Mouse (Mus musculus) MEL (cell line): Measurements from ENCODE around the gene Derl2. TPM values are rescaled to one million over a fixed set of nuclear protein-coding genes. Genes with fewer than 3 reads are reported as not detected.

Experiments used
- DNase-seq: peaks from one replicate; pipeline ENCODE4 v3.0.0; 2011; ENCODE audit warnings: low read depth, low spot score
- H3K27ac ChIP-seq: 2 replicates; pipeline ENCODE4 v1.5.1; 2012; ENCODE audit warnings: low read depth, mild to moderate bottlenecking, control low read depth, low read length, moderate library complexity; ENCODE audit not compliant: control insufficient read depth
- H3K27me3 ChIP-seq, 2 experiments: fragments of 150-350 bp in 1 of 2; sonication (generic) in 1 of 2; 2 replicates each; pipeline ENCODE4 v1.6.1; 2012; ENCODE audit warnings: low read length in 2 of 2, mild to moderate bottlenecking in 2 of 2, improper control_type of control experiment in 1 of 2, moderate library complexity in 1 of 2; ENCODE audit not compliant: insufficient read depth in 2 of 2, control insufficient read depth in 1 of 2
- H3K36me3 ChIP-seq, 2 experiments: 2 replicates each; pipeline ENCODE4 v1.6.1; 2012 to 2014; ENCODE audit warnings: low read length in 2 of 2, improper control_type of control experiment in 1 of 2, inconsistent platforms in 1 of 2, mild to moderate bottlenecking in 1 of 2; ENCODE audit not compliant: insufficient read depth in 2 of 2, control insufficient read depth in 1 of 2
- H3K4me1 ChIP-seq, 2 experiments: fragments of 150-350 bp in 1 of 2; sonication (generic) in 1 of 2; 2 replicates each; pipeline ENCODE4 v1.6.1; 2012; ENCODE audit warnings: low read length in 2 of 2, improper control_type of control experiment in 1 of 2, mild to moderate bottlenecking in 1 of 2; ENCODE audit not compliant: insufficient read depth in 2 of 2, control insufficient read depth in 1 of 2
- H3K4me3 ChIP-seq, 2 experiments: fragments of 150-350 bp in 1 of 2; sonication (generic) in 1 of 2; 2 replicates each; pipeline ENCODE4 v1.5.1; 2012; ENCODE audit warnings: low read depth in 2 of 2, low read length in 2 of 2, mild to moderate bottlenecking in 2 of 2, moderate library complexity in 2 of 2, control low read depth in 1 of 2, improper control_type of control experiment in 1 of 2; ENCODE audit not compliant: control insufficient read depth in 1 of 2, insufficient read depth in 1 of 2
- H3K79me2 ChIP-seq: 2 replicates; pipeline ENCODE4 v1.6.1; 2012; ENCODE audit warnings: mild to moderate bottlenecking, low read length, moderate library complexity; ENCODE audit not compliant: control insufficient read depth, poor library complexity, insufficient read depth
- H3K9ac ChIP-seq: 2 replicates; pipeline ENCODE4 v1.6.1; 2012; ENCODE audit warnings: low read depth, mild to moderate bottlenecking, control low read depth, low read length, moderate library complexity; ENCODE audit not compliant: control insufficient read depth, poor library complexity, severe bottlenecking
- H3K9me3 ChIP-seq: fragments of 150-350 bp; sonication (generic); replicated peaks from 2 replicates; pipeline ENCODE4 v1.6.1; 2012; ENCODE audit warnings: mild to moderate bottlenecking, low read length, improper control_type of control experiment, moderate library complexity; ENCODE audit not compliant: insufficient read depth
- CHD2 ChIP-seq: IDR thresholded peaks from 2 replicates; pipeline ENCODE4 v1.6.1; 2011; ENCODE audit warnings: low read length, improper control_type of control experiment
- CTCF ChIP-seq, 3 experiments: IDR thresholded peaks in 2 of 3; conservative IDR thresholded peaks in 1 of 3; 2 replicates each; pipeline ENCODE4 v1.5.1; 2011 to 2012; ENCODE audit warnings: low read length in 3 of 3, low read depth in 2 of 3, mild to moderate bottlenecking in 2 of 3, improper control_type of control experiment in 1 of 3, inconsistent platforms in 1 of 3, mixed read lengths in 1 of 3, moderate library complexity in 1 of 3; ENCODE audit not compliant: control insufficient read depth in 1 of 3, insufficient read depth in 1 of 3, poor library complexity in 1 of 3, severe bottlenecking in 1 of 3
- E2F4 ChIP-seq: IDR thresholded peaks from 2 replicates; pipeline ENCODE4 v1.6.1; 2011; ENCODE audit warnings: low read depth, low read length, improper control_type of control experiment, borderline replicate concordance
- EP300 ChIP-seq, 2 experiments: IDR thresholded peaks; 2 replicates each; pipeline ENCODE4 v1.6.1; 2011; ENCODE audit warnings: improper control_type of control experiment in 2 of 2, low read length in 2 of 2, low read depth in 1 of 2, mild to moderate bottlenecking in 1 of 2
- ETS1 ChIP-seq: IDR thresholded peaks from 2 replicates; pipeline ENCODE4 v1.6.1; 2012; ENCODE audit warnings: low read depth, mild to moderate bottlenecking, inconsistent platforms, low read length, improper control_type of control experiment, moderate library complexity
- GABPA ChIP-seq: IDR thresholded peaks from 2 replicates; pipeline ENCODE4 v1.6.1; 2012; ENCODE audit warnings: low read depth, mild to moderate bottlenecking, inconsistent platforms, low read length, improper control_type of control experiment, moderate library complexity
- GATA1 ChIP-seq: IDR thresholded peaks from 2 replicates; pipeline ENCODE4 v1.6.1; 2011; ENCODE audit warnings: low read depth, low read length, improper control_type of control experiment
- HCFC1 ChIP-seq: IDR thresholded peaks from 2 replicates; pipeline ENCODE4 v1.6.1; 2012; ENCODE audit warnings: low read depth, mild to moderate bottlenecking, inconsistent platforms, low read length, improper control_type of control experiment, moderate library complexity
- JUND ChIP-seq: IDR thresholded peaks from 2 replicates; pipeline ENCODE4 v1.6.1; 2011; ENCODE audit warnings: low read depth, mild to moderate bottlenecking, improper control_type of control experiment, low read length
- MAX ChIP-seq: IDR thresholded peaks from 2 replicates; pipeline ENCODE4 v1.6.1; 2011; ENCODE audit warnings: low read length, improper control_type of control experiment
- MEF2A ChIP-seq: IDR thresholded peaks from 2 replicates; pipeline ENCODE4 v1.6.1; 2014; ENCODE audit warnings: low read depth, mild to moderate bottlenecking, inconsistent platforms, low read length, improper control_type of control experiment; ENCODE audit not compliant: poor library complexity, insufficient replicate concordance, severe bottlenecking; ENCODE audit errors: extremely low read depth
- MYB ChIP-seq: IDR thresholded peaks from 2 replicates; pipeline ENCODE4 v1.6.1; 2011; ENCODE audit warnings: mild to moderate bottlenecking, low read depth, low read length, improper control_type of control experiment
- MYC ChIP-seq: IDR thresholded peaks from 2 replicates; pipeline ENCODE4 v1.6.1; 2011; ENCODE audit warnings: low read depth, mild to moderate bottlenecking, low read length, improper control_type of control experiment, moderate library complexity
- NELFE ChIP-seq: IDR thresholded peaks from 2 replicates; pipeline ENCODE4 v1.6.1; 2011; ENCODE audit warnings: low read depth, low read length, improper control_type of control experiment
- NRF1 ChIP-seq: IDR thresholded peaks from 2 replicates; pipeline ENCODE4 v1.6.1; 2014; ENCODE audit warnings: low read depth, mild to moderate bottlenecking, inconsistent platforms, low read length, improper control_type of control experiment, moderate library complexity; ENCODE audit not compliant: poor library complexity, insufficient read depth, severe bottlenecking
- POLR2A ChIP-seq, 2 experiments: IDR thresholded peaks; 2 replicates each; pipeline ENCODE4 v1.6.1; 2011 to 2012; ENCODE audit warnings: low read length in 2 of 2, mild to moderate bottlenecking in 2 of 2, control low read depth in 1 of 2, improper control_type of control experiment in 1 of 2, low read depth in 1 of 2, moderate library complexity in 1 of 2; ENCODE audit not compliant: control insufficient read depth in 1 of 2, insufficient read depth in 1 of 2, poor library complexity in 1 of 2
- POLR2AphosphoS2 ChIP-seq: IDR thresholded peaks from 2 replicates; pipeline ENCODE4 v1.6.1; 2011; ENCODE audit warnings: low read length, improper control_type of control experiment
- POLR2AphosphoS5 ChIP-seq: IDR thresholded peaks from 2 replicates; pipeline ENCODE4 v1.6.1; 2012; ENCODE audit warnings: low read depth, borderline replicate concordance, mild to moderate bottlenecking, inconsistent platforms, low read length, moderate library complexity, mixed read lengths
- RAD21 ChIP-seq: IDR thresholded peaks from 2 replicates; pipeline ENCODE4 v1.6.1; 2011; ENCODE audit warnings: mild to moderate bottlenecking, low read depth, low read length, improper control_type of control experiment
- RCOR1 ChIP-seq: IDR thresholded peaks from 2 replicates; pipeline ENCODE4 v1.6.1; 2012; ENCODE audit warnings: low read depth, mild to moderate bottlenecking, inconsistent platforms, low read length, improper control_type of control experiment
- SMC3 ChIP-seq: IDR thresholded peaks from 2 replicates; pipeline ENCODE4 v1.6.1; 2011; ENCODE audit warnings: low read depth, low read length, improper control_type of control experiment
- TAL1 ChIP-seq: IDR thresholded peaks from 2 replicates; pipeline ENCODE4 v1.6.1; 2012; ENCODE audit warnings: mild to moderate bottlenecking, inconsistent platforms, low read length, moderate library complexity, mixed read lengths
- TBP ChIP-seq: IDR thresholded peaks from 2 replicates; pipeline ENCODE4 v1.8.0; 2011; ENCODE audit warnings: low read depth, low read length, improper control_type of control experiment
- TCF12 ChIP-seq: IDR thresholded peaks from 2 replicates; pipeline ENCODE4 v1.6.1; 2014; ENCODE audit warnings: low read depth, mild to moderate bottlenecking, inconsistent platforms, low read length, improper control_type of control experiment, moderate library complexity
- UBTF ChIP-seq: IDR thresholded peaks from 2 replicates; pipeline ENCODE4 v1.6.1; 2012; ENCODE audit warnings: low read depth, mild to moderate bottlenecking, inconsistent platforms, low read length, improper control_type of control experiment, moderate library complexity, borderline replicate concordance; ENCODE audit not compliant: insufficient read depth
- USF1 ChIP-seq: IDR thresholded peaks from 2 replicates; pipeline ENCODE4 v1.6.1; 2014; ENCODE audit warnings: low read depth, mild to moderate bottlenecking, inconsistent platforms, low read length, improper control_type of control experiment, moderate library complexity
- USF2 ChIP-seq, 2 experiments: IDR thresholded peaks; 2 replicates each; pipeline ENCODE4 v1.6.1; 2011 to 2012; ENCODE audit warnings: improper control_type of control experiment in 2 of 2, low read length in 2 of 2, borderline replicate concordance in 1 of 2, inconsistent platforms in 1 of 2, low read depth in 1 of 2, mild to moderate bottlenecking in 1 of 2; ENCODE audit not compliant: insufficient read depth in 1 of 2
- ZC3H11A ChIP-seq: IDR thresholded peaks from 2 replicates; pipeline ENCODE4 v1.6.1; 2012; ENCODE audit warnings: low read depth, mild to moderate bottlenecking, inconsistent platforms, low read length, improper control_type of control experiment
- ZKSCAN1 ChIP-seq: IDR thresholded peaks from 2 replicates; pipeline ENCODE4 v1.6.1; 2012; ENCODE audit warnings: low read depth, mild to moderate bottlenecking, inconsistent platforms, low read length, improper control_type of control experiment, moderate library complexity
- ZMIZ1 ChIP-seq: IDR thresholded peaks from 2 replicates; pipeline ENCODE4 v1.6.1; 2012; ENCODE audit warnings: low read depth, mild to moderate bottlenecking, inconsistent platforms, low read length, improper control_type of control experiment, moderate library complexity
- ZNF384 ChIP-seq: IDR thresholded peaks from 2 replicates; pipeline ENCODE4 v1.6.1; 2012; ENCODE audit warnings: low read depth, mild to moderate bottlenecking, inconsistent platforms, low read length, improper control_type of control experiment
- polyA plus RNA-seq, 2 experiments: library from polyadenylated mRNA; stranded (reverse) in 1 of 2; unstranded in 1 of 2; fragments of >175 nt in 1 of 2; fragments of >200 nt in 1 of 2; gene quantifications; 2 replicates each; pipeline versions ENCODE4 v1.2.1 to v1.2.4; 2012; ENCODE audit warnings: low replicate concordance in 2 of 2, low read depth in 1 of 2; ENCODE audit not compliant: insufficient read length in 2 of 2, insufficient read depth in 1 of 2, missing spikeins in 1 of 2
- total RNA-seq: library from RNA; depleted of rRNA; stranded (reverse); fragments of 300-350 nt; gene quantifications from 2 replicates; pipeline ENCODE4 v1.2.3, GENCODE M21; 2012

Derl2 gene
- total and polyA plus RNA-seq, 3 experiments, result 32.8 TPM; not detected in 1

GRCm38 (mm10) chr11:70975193-70975592 lies 44.4 kb downstream of the Derl2 start:
- TF ChIP-seq EP300 (IDR thresholded peaks at IDR 0.05; ENCODE audit: low read depth in 1 of 2, low read length in 2 of 2) (no peak), NELFE (no peak), MYB (no peak), ZNF384 (0 out of 2 replicates have a peak, but pooled peaks have one; percentile 20), ETS1 (peak; percentile 10; the same call in 1 of the 2 replicates), MYC (no peak)
- TF ChIP-seq, all 39 proteins: peak for 2

GRCm38 (mm10) chr11:70973947-70974346 lies 45.7 kb downstream of the Derl2 start:
- peaks cover 14% of the 10 kb centered on the region for H3K79me2 ChIP-seq
- no peak overlapping the region for H3K27ac ChIP-seq
- H3K27me3 ChIP-seq, result no peaks in the 10 kb centered on the region
- H3K4me1 ChIP-seq, result peaks cover 0 to 7% of the 10 kb centered on the region in 2 experiments; a peak in 2 of 4 replicates
- no peak overlapping the region for H3K4me3 ChIP-seq
- DNase-seq, result peak; percentile 74
- peaks cover 6 to 17% of the 10 kb centered on the region in 2 experiments for H3K36me3 ChIP-seq
- no peak overlapping the region for H3K9ac ChIP-seq
- H3K9me3 ChIP-seq, result no peaks in the 10 kb centered on the region
- TF ChIP-seq ZNF384 (no peak), POLR2AphosphoS5 (no peak), NRF1 (no peak), GATA1 (no peak), ZC3H11A (0 out of 2 replicates have a peak, but pooled peaks have one; percentile 5), MYB (no peak), E2F4 (no peak), ZKSCAN1 (no peak), GABPA (no peak), MEF2A (no peak), TBP (no peak), POLR2AphosphoS2 (no peak), HCFC1 (0 out of 2 replicates have a peak, but pooled peaks have one; percentile 18), RAD21 (peak; percentile 24), USF1 (no peak), EP300 (IDR thresholded peaks at IDR 0.05; ENCODE audit: low read depth in 1 of 2, low read length in 2 of 2) (0 out of 4 replicates have a peak, but pooled peaks of 1 of the 2 experiments have one; percentile 5), POLR2A (IDR thresholded peaks at IDR 0.05; ENCODE audit: control insufficient read depth in 1 of 2, insufficient read depth in 1 of 2, low read depth in 1 of 2, low read length in 2 of 2, poor library complexity in 1 of 2) (no peak), USF2 (IDR thresholded peaks at IDR 0.05; ENCODE audit: borderline replicate concordance in 1 of 2, insufficient read depth in 1 of 2, low read depth in 1 of 2, low read length in 2 of 2) (no peak), JUND (no peak), SMC3 (peak; percentile 64), MAX (peak; percentile 57), ZMIZ1 (no peak), UBTF (no peak), ETS1 (no peak), CTCF (IDR thresholded peaks at IDR 0.05 in 2 of 3, conservative IDR thresholded peaks at IDR 0.05 in 1 of 3; ENCODE audit: control insufficient read depth in 1 of 3, insufficient read depth in 1 of 3, low read depth in 2 of 3, low read length in 3 of 3, poor library complexity in 1 of 3, severe bottlenecking in 1 of 3) (peak; percentile 29 to 60 (median 57)), TCF12 (no peak), RCOR1 (no peak), CHD2 (no peak), TAL1 (no peak)

More at GRCm38 (mm10) chr11:70975193-70975592, 44.4 kb downstream of the Derl2 start:
- H3K9me3 ChIP-seq, result no peaks in the 10 kb centered on the region
- H3K4me1 ChIP-seq, result peaks cover 0 to 7% of the 10 kb centered on the region in 2 experiments; a peak in 2 of 4 replicates
- H3K79me2 ChIP-seq, result peaks cover 11% of the 10 kb centered on the region
- no peak overlapping the region for H3K4me3 ChIP-seq
- no peak overlapping the region for H3K27ac ChIP-seq
- peak; percentile 43 for DNase-seq
- H3K27me3 ChIP-seq, result no peaks in the 10 kb centered on the region
- peaks cover 12 to 25% of the 10 kb centered on the region in 2 experiments for H3K36me3 ChIP-seq
- no peak overlapping the region for H3K9ac ChIP-seq
